Mouse (Mus musculus) C2C12 (cell line): ENCODE measurements at regions not wholly inside any gene's neighbourhood (a gene's known extent, or its start where the extent isn't known, plus 50 kb on each side); places are given as distances from the start of the nearest gene placed in this dataset.

Experiments used
- H3K27me3 ChIP-seq: one replicate; pipeline ENCODE4 v1.6.1; 2011; ENCODE audit not compliant: control insufficient read depth, insufficient read depth, insufficient read length
- H3K36me3 ChIP-seq: one replicate; pipeline ENCODE4 v1.6.1; 2011; ENCODE audit not compliant: control insufficient read depth, insufficient read depth
- H3K4me3 ChIP-seq: one replicate; pipeline ENCODE4 v1.5.1; 2011; ENCODE audit warnings: mild to moderate bottlenecking, control low read depth; ENCODE audit not compliant: poor library complexity, insufficient read depth, severe bottlenecking
- H3K79me2 ChIP-seq: one replicate; pipeline ENCODE4 v1.6.1; 2011; ENCODE audit not compliant: control insufficient read depth, insufficient read depth
- H3K79me3 ChIP-seq: one replicate; pipeline ENCODE4 v1.6.1; 2011; ENCODE audit warnings: low read depth, control low read depth
- H3ac ChIP-seq: one replicate; pipeline ENCODE3; 2011; ENCODE audit warnings: low read depth; ENCODE audit not compliant: control insufficient read depth, insufficient read length
- CEBPB ChIP-seq: IDR thresholded peaks from one replicate; pipeline ENCODE4 v1.6.1; 2011; ENCODE audit warnings: low read depth, mild to moderate bottlenecking, control low read depth, moderate library complexity
- CTCF ChIP-seq: IDR thresholded peaks from one replicate; pipeline ENCODE4 v1.5.1; 2011; ENCODE audit not compliant: control insufficient read depth, insufficient read depth, insufficient read length
- FOSL1 ChIP-seq: IDR thresholded peaks from one replicate; pipeline ENCODE4 v1.8.0; 2011; ENCODE audit warnings: mild to moderate bottlenecking, low read length; ENCODE audit not compliant: poor library complexity, insufficient read depth, severe bottlenecking
- MAX ChIP-seq: IDR thresholded peaks from one replicate; pipeline ENCODE4 v1.6.1; 2011; ENCODE audit warnings: mild to moderate bottlenecking, control low read depth
- MYOD1 ChIP-seq: IDR thresholded peaks from one replicate; pipeline ENCODE4 v1.6.1; 2011; ENCODE audit warnings: low read depth; ENCODE audit not compliant: control insufficient read depth, insufficient read length
- MYOG ChIP-seq: IDR thresholded peaks from one replicate; pipeline ENCODE4 v1.6.1; 2011; ENCODE audit not compliant: control insufficient read depth, insufficient read length; ENCODE audit errors: extremely low read depth
- USF1 ChIP-seq: IDR thresholded peaks from one replicate; pipeline ENCODE4 v1.6.1; 2011; ENCODE audit warnings: low read depth, mild to moderate bottlenecking, control low read depth, moderate library complexity

DNA sequence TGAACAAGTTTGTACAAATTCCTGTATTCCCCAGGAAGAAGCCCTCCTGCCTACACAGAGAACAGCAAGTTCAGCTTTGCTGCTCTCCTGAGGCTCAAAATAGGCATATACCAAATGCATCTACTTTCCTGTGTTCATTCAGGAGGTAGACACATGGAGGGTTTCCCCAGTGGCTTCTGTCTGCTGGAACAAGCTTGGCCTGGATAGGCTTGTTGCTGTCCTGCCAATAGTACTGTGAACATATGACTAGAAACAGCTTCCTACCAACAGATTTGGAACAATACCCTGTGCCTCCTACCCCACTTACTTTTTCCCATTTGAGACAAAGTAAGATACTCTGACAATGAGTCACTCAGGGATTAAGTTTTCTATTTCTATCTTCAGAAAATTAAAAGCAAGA, 93.8 kb upstream of the Wdpcp start:
- TF ChIP-seq CEBPB, result no peak
- TF ChIP-seq MAX, result no peak
- no peak for TF ChIP-seq MYOD1
- no peak for TF ChIP-seq MYOG
- TF ChIP-seq FOSL1, result no peak
- TF ChIP-seq CTCF, result no peak
- TF ChIP-seq USF1, result no peak

DNA sequence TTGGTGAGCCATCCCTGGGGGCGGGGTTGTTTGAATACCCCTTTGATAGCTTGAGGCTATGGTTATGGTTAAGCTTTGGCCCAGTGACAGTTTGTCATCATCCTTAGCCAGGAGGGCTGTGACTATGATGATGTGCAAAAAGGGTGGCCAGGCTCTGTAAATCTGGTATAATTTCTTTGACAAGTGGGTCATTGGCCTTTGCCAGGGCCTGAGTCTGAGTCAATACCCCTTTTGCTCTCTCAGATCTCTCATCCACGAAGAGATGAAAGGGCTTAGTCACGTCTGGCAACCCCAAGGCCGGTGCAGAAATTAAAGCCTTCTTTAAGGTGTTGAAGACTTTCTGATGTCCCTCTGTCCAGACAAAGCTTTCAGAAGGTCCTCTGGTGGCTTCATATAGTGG, 99.7 kb upstream of the Ugp2 start:
- Histone ChIP-seq H3K79me3 (no peaks in the 10 kb centered on the region), H3K4me3 (no peak overlapping the region), H3K79me2 (no peaks in the 10 kb centered on the region), H3ac (no peak overlapping the region), H3K36me3 (no peaks in the 10 kb centered on the region), H3K27me3 (no peaks in the 10 kb centered on the region)
- TF ChIP-seq CTCF (no peak), USF1 (no peak), MAX (no peak), CEBPB (no peak), MYOD1 (no peak), FOSL1 (no peak), MYOG (no peak)

More for the DNA sequence above, 93.8 kb upstream of the Wdpcp start:
- Histone ChIP-seq H3K4me3 (no peak overlapping the region), H3K36me3 (no peaks in the 10 kb centered on the region), H3K27me3 (no peaks in the 10 kb centered on the region), H3K79me3 (no peaks in the 10 kb centered on the region), H3K79me2 (no peaks in the 10 kb centered on the region), H3ac (no peak overlapping the region)

DNA sequence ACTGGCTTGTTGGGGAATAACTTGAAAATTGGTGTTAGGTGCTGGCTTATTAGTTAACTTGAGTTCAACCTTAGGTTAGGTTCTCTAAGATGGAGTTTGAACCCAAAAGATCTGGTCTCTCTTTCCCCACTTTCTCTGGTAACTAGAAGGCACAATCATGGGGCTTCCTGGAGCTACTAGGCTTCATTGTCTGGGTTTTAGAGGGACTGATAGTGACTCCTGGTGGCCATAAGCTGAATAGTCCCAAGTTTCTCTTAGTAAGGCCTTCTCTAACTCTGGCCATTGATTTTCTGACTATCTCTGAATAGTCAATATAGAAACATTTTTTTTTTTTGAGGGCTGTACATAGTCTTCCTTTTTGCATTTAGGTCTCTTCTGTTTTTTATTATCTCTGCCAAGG, 97.5 kb upstream of the Ugp2 start:
- Histone ChIP-seq H3K36me3 (no peaks in the 10 kb centered on the region), H3ac (no peak overlapping the region), H3K79me3 (no peaks in the 10 kb centered on the region), H3K27me3 (no peaks in the 10 kb centered on the region), H3K4me3 (no peak overlapping the region), H3K79me2 (no peaks in the 10 kb centered on the region)
- no peak for TF ChIP-seq MAX
- TF ChIP-seq MYOG, result no peak
- TF ChIP-seq CEBPB, result no peak
- TF ChIP-seq FOSL1, result no peak
- TF ChIP-seq USF1, result no peak
- no peak for TF ChIP-seq CTCF
- TF ChIP-seq MYOD1, result no peak

DNA sequence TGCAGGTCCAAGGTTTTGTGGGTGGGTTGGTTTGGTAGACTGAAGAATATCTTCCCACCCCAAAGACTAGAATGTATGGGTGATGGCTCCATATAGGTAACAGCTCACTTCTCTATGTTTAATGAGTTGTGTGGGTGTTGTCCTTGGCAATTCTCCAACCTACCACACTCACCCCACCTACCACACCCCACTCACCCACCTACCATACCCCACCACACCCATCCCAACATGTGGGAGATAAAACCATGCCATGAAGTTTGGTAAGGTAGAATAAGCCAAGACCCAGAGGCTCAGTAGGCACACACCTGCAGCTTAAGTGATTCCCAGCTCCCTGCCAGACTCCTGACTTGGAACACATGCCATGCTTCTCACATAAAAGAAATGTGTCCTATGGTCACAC, 89.0 kb upstream of the Ugp2 start:
- H3K27me3 ChIP-seq, result no peaks in the 10 kb centered on the region
- TF ChIP-seq FOSL1 (no peak), CTCF (no peak), MYOD1 (no peak), USF1 (no peak), MAX (no peak), CEBPB (no peak), MYOG (no peak)
- H3K4me3 ChIP-seq, result no peak overlapping the region
- no peaks in the 10 kb centered on the region for H3K36me3 ChIP-seq
- H3K79me2 ChIP-seq, result no peaks in the 10 kb centered on the region
- H3ac ChIP-seq, result no peak overlapping the region
- H3K79me3 ChIP-seq, result no peaks in the 10 kb centered on the region

DNA sequence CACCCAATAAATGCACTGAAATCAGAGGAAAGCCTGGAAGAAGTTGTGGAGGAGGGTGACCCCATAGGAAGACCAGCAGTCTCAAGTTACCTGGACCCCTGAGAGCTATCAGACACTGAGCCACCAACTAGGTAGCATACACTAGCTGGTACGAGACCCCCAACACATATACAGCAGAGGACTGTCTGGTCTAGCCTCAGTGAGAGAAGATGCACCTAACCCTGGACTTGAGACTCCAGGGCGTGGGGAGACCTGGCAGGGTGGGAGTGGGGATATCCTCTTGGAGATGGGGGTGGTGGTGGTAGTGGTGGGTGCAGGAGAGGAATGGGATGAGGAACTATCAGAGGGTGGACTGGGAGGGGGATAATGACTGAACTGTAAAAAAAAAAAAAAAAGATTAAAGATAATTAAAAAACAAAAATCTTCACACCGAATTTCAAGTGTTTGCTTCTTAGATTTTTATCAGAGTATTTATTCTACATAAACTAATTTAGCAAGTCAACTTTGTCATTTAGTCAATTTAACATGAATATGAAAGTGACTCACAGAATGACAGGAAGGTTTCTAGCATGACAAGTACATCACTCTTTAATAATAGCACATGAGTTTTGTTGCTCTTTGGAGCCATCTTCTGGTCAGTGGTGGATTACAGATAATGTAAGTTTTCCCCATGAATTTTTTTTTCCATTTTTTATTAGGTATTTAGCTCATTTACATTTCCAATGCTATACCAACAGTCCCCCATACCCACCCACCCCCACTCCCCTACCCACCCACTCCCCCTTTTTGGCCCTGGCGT, 82.5 kb upstream of the Ugp2 start:
- TF ChIP-seq CEBPB, result no peak
- no peak for TF ChIP-seq MYOD1
- TF ChIP-seq CTCF, result no peak
- TF ChIP-seq FOSL1, result no peak
- no peak for TF ChIP-seq MYOG
- no peak for TF ChIP-seq MAX
- no peak for TF ChIP-seq USF1
- no peaks in the 10 kb centered on the region for H3K79me2 ChIP-seq
- H3K79me3 ChIP-seq, result no peaks in the 10 kb centered on the region
- no peaks in the 10 kb centered on the region for H3K27me3 ChIP-seq
- no peak overlapping the region for H3ac ChIP-seq
- H3K4me3 ChIP-seq, result no peak overlapping the region
- H3K36me3 ChIP-seq, result no peaks in the 10 kb centered on the region

DNA sequence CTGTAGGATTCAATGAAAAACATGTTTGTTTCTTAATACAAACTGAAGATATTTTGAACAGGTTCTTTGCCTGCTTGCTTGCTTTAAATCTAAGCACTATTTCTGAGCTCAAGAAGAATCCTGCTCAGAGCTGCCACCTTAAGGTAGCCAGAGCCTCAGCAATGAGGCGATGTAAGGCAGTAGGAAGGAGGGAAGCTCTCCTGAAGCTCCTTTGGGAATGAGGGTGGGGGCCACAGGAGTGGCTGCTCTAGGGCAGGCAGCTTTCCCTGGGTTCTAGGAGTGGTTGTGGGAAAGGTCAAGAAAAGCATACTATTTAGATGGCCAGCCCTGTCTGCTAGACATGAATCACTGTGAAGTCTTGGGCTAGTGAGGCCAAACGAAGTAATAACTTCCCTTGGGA, 62.7 kb upstream of the Ugp2 start:
- no peaks in the 10 kb centered on the region for H3K79me2 ChIP-seq

More for the DNA sequence above, 62.7 kb upstream of the Ugp2 start:
- Histone ChIP-seq H3K27me3 (no peaks in the 10 kb centered on the region), H3K4me3 (no peak overlapping the region), H3K79me3 (no peaks in the 10 kb centered on the region), H3ac (no peak overlapping the region), H3K36me3 (no peaks in the 10 kb centered on the region)
- no peak for TF ChIP-seq FOSL1
